Mouse (Mus musculus): ENCODE measurements around the gene Cfap100. TPM values are rescaled to one million over a fixed set of nuclear protein-coding genes. Genes with fewer than 3 reads are reported as not detected.

Cfap100 gene
- total and polyA plus RNA-seq, 3 experiments = 0.10 TPM; not detected in 2

DNA sequence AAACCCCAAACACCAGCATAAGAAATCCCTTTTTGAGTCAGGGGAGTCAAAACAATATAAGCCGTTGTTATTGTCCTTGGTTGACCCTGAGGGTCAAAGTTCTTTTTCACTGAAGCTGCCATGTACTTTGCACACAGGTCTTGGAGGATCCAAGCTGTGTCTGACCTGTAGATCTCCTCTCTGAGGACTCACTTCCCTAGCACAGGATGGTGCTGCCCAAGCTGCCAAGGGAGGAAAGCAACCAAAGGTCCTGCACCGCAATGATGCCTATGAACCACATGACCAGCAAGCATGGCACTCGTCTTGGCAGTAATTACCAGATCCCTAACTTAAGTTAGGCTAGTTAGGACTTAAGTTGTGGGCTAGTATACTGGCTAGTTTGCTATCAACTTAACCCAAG is 3.2 kb downstream of the Cfap100 start:
- H3K9me3 ChIP-seq (replicated peaks; ENCODE audit: low read length) = peaks cover 2% of the 10 kb centered on the region
- H3K4me1 ChIP-seq (ENCODE audit: control insufficient read depth in 1 of 2, insufficient read depth in 2 of 2) = peaks cover 0 to 13% of the 10 kb centered on the region in 2 experiments; a peak in 2 of 4 replicates
- H3K27me3 ChIP-seq (replicated peaks) = peaks cover 75% of the 10 kb centered on the region
- H3K4me3 ChIP-seq (replicated peaks in 1 of 3; ENCODE audit: low read depth in 2 of 3, low read length in 2 of 3, poor library complexity in 1 of 3) = no peak overlapping the region
- H3K36me3 ChIP-seq (replicated peaks in 1 of 2; ENCODE audit: control insufficient read depth in 1 of 2, insufficient read depth in 1 of 2, low read length in 1 of 2) = no peaks in the 10 kb centered on the region
- DNase-seq (ENCODE audit: extremely low read depth) = no peak
- in situ Hi-C loops (cut with MboI; ENCODE audit: low pct_ligation_motif_present, low pct_unique_long_range_greater_than_20kb, low sequenced_read_pairs) (no loop called here), dilution Hi-C loops (cut with MboI; ENCODE audit: extremely low pct_ligation_motif_present, extremely low pct_unique_long_range_greater_than_20kb, low sequenced_read_pairs) (no loop called here)
- no peak overlapping the region for H3K4me2 ChIP-seq (ENCODE audit: insufficient read depth, low read depth, poor library complexity, severe bottlenecking)
- no peaks in the 10 kb centered on the region for H3K79me2 ChIP-seq (replicated peaks; ENCODE audit: control insufficient read depth, extremely low read depth, insufficient read depth, poor library complexity, severe bottlenecking)
- H3K27ac ChIP-seq (ENCODE audit: insufficient read depth, low read depth) = no peak overlapping the region
- TF ChIP-seq KAT2A (IDR thresholded peaks at IDR 0.05; ENCODE audit: insufficient replicate concordance, low read length) (no peak), MAX (IDR thresholded peaks at IDR 0.05; ENCODE audit: low read length) (no peak), MXI1 (IDR thresholded peaks at IDR 0.05; ENCODE audit: low read depth, low read length) (no peak), POLR2AphosphoS2 (IDR thresholded peaks at IDR 0.05; ENCODE audit: low read depth, low read length) (no peak), ELF1 (IDR thresholded peaks at IDR 0.05; ENCODE audit: low read depth, low read length) (no peak), MAFK (IDR thresholded peaks at IDR 0.05; ENCODE audit: insufficient replicate concordance, low read length) (no peak), MYC (IDR thresholded peaks at IDR 0.05; ENCODE audit: low read depth, low read length) (no peak), POLR2A (IDR thresholded peaks at IDR 0.05; ENCODE audit: low read depth, low read length) (no peak), GABPA (IDR thresholded peaks at IDR 0.05; ENCODE audit: insufficient replicate concordance, low read depth, low read length) (no peak), RCOR1 (conservative IDR thresholded peaks at IDR 0.05; ENCODE audit: low read depth, low read length) (no peak), E2F4 (IDR thresholded peaks at IDR 0.05; ENCODE audit: insufficient replicate concordance, low read depth, low read length) (no peak), PAX5 (IDR thresholded peaks at IDR 0.05; ENCODE audit: low read length) (no peak), ZNF384 (IDR thresholded peaks at IDR 0.05; ENCODE audit: low read depth, low read length) (no peak), USF2 (conservative IDR thresholded peaks at IDR 0.05; ENCODE audit: low read depth, low read length) (no peak), USF1 (IDR thresholded peaks at IDR 0.05; ENCODE audit: low read depth, low read length) (no peak), MAZ (IDR thresholded peaks at IDR 0.05; ENCODE audit: low read depth, low read length) (no peak), CHD1 (IDR thresholded peaks at IDR 0.05; ENCODE audit: low read depth, low read length) (no peak), MEF2A (IDR thresholded peaks at IDR 0.05; ENCODE audit: borderline replicate concordance, low read depth, low read length) (no peak), RAD21 (IDR thresholded peaks at IDR 0.05; ENCODE audit: low read depth, low read length) (no peak), NRF1 (IDR thresholded peaks at IDR 0.05; ENCODE audit: low read depth, low read length) (no peak)
- no peak overlapping the region for H3K9ac ChIP-seq (ENCODE audit: insufficient read depth, low read depth)

DNA sequence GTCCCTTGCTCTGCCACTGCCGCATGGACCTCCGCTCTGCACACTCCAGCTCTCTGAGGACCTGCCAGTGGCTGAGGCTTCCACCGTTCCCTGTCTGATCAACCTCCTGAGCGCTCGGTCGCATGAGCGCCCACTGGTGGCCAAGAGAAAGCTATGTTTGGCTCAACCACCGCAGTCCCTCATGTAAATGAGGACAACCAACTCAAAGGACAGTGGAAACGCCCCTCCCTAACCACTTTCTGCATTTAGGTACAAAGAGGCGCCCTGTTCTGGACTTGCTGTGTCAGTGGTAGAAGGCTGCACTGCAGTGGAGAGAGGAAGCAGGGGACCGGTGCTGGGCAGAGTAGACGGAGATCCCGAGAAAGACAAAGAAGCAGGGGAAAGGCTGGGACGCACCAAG is 6.0 kb downstream of the Cfap100 start:
- no peak overlapping the region for H3K9ac ChIP-seq (ENCODE audit: insufficient read depth, low read depth)
- peak; percentile 75 for DNase-seq (ENCODE audit: extremely low read depth)
- H3K4me3 ChIP-seq (replicated peaks in 1 of 3; ENCODE audit: low read depth in 2 of 3, low read length in 2 of 3, poor library complexity in 1 of 3) = no peak overlapping the region
- dilution Hi-C loops (cut with MboI; ENCODE audit: extremely low pct_ligation_motif_present, extremely low pct_unique_long_range_greater_than_20kb, low sequenced_read_pairs) (no loop called here), in situ Hi-C loops (cut with MboI; ENCODE audit: low pct_ligation_motif_present, low pct_unique_long_range_greater_than_20kb, low sequenced_read_pairs) (no loop called here)
- no peaks in the 10 kb centered on the region for H3K79me2 ChIP-seq (replicated peaks; ENCODE audit: control insufficient read depth, extremely low read depth, insufficient read depth, poor library complexity, severe bottlenecking)
- H3K4me2 ChIP-seq (ENCODE audit: insufficient read depth, low read depth, poor library complexity, severe bottlenecking) = peak overlapping the region; percentile 62
- TF ChIP-seq MYC (IDR thresholded peaks at IDR 0.05; ENCODE audit: low read depth, low read length) (no peak), MEF2A (IDR thresholded peaks at IDR 0.05; ENCODE audit: borderline replicate concordance, low read depth, low read length) (peak; percentile 37; the same call in 1 of the 2 replicates), ZC3H11A (IDR thresholded peaks at IDR 0.05; ENCODE audit: low read depth, low read length) (no peak), MAFK (IDR thresholded peaks at IDR 0.05; ENCODE audit: insufficient replicate concordance, low read length) (no peak), UBTF (IDR thresholded peaks at IDR 0.05; ENCODE audit: low read depth, low read length) (no peak), NELFE (IDR thresholded peaks at IDR 0.05; ENCODE audit: low read depth, low read length) (no peak), CTCF (conservative IDR thresholded peaks at IDR 0.05 in 1 of 2, IDR thresholded peaks at IDR 0.05 in 1 of 2; ENCODE audit: low read depth in 2 of 2, low read length in 2 of 2) (peak; percentile 63 to 79), CHD2 (IDR thresholded peaks at IDR 0.05; ENCODE audit: low read length) (no peak), CHD1 (IDR thresholded peaks at IDR 0.05; ENCODE audit: low read depth, low read length) (no peak), ETS1 (conservative IDR thresholded peaks at IDR 0.05; ENCODE audit: low read depth, low read length) (no peak), RAD21 (IDR thresholded peaks at IDR 0.05; ENCODE audit: low read depth, low read length) (peak; percentile 43), MXI1 (IDR thresholded peaks at IDR 0.05; ENCODE audit: low read depth, low read length) (no peak), USF2 (conservative IDR thresholded peaks at IDR 0.05; ENCODE audit: low read depth, low read length) (no peak), BHLHE40 (IDR thresholded peaks at IDR 0.05; ENCODE audit: low read depth, low read length) (0 out of 2 replicates have a peak, but pooled peaks have one; percentile 3), HCFC1 (IDR thresholded peaks at IDR 0.05; ENCODE audit: low read depth, low read length) (no peak), SMC3 (IDR thresholded peaks at IDR 0.05; ENCODE audit: low read depth, low read length) (peak; percentile 54), TCF12 (IDR thresholded peaks at IDR 0.05; ENCODE audit: low read depth, low read length) (no peak), MAZ (IDR thresholded peaks at IDR 0.05; ENCODE audit: low read depth, low read length) (no peak), USF1 (IDR thresholded peaks at IDR 0.05; ENCODE audit: low read depth, low read length) (no peak), GABPA (IDR thresholded peaks at IDR 0.05; ENCODE audit: insufficient replicate concordance, low read depth, low read length) (no peak)
- H3K27me3 ChIP-seq (replicated peaks) = peaks cover 77% of the 10 kb centered on the region
- peaks cover 5% of the 10 kb centered on the region for H3K9me3 ChIP-seq (replicated peaks; ENCODE audit: low read length)
- H3K36me3 ChIP-seq (replicated peaks in 1 of 2; ENCODE audit: control insufficient read depth in 1 of 2, insufficient read depth in 1 of 2, low read length in 1 of 2) = no peaks in the 10 kb centered on the region
- no peak overlapping the region for H3K27ac ChIP-seq (ENCODE audit: insufficient read depth, low read depth)
- peaks cover 0 to 8% of the 10 kb centered on the region in 2 experiments; a peak in 2 of 4 replicates for H3K4me1 ChIP-seq (ENCODE audit: control insufficient read depth in 1 of 2, insufficient read depth in 2 of 2)

Measured in CH12.LX (cell line).